Mouse (Mus musculus) MEL (cell line): ENCODE results near the gene Ccdc40.

Experiments
- CHD2 ChIP-seq: IDR thresholded peaks from 2 replicates; pipeline ENCODE4 v1.6.1; 2011; ENCODE audit warnings: low read length, improper control_type of control experiment
- CTCF ChIP-seq, 3 experiments: IDR thresholded peaks in 2 of 3; conservative IDR thresholded peaks in 1 of 3; 2 replicates each; pipeline ENCODE4 v1.5.1; 2011 to 2012; ENCODE audit warnings: low read length in 3 of 3, low read depth in 2 of 3, mild to moderate bottlenecking in 2 of 3, improper control_type of control experiment in 1 of 3, inconsistent platforms in 1 of 3, mixed read lengths in 1 of 3, moderate library complexity in 1 of 3; ENCODE audit not compliant: control insufficient read depth in 1 of 3, insufficient read depth in 1 of 3, poor library complexity in 1 of 3, severe bottlenecking in 1 of 3
- EP300 ChIP-seq, 2 experiments: IDR thresholded peaks; 2 replicates each; pipeline ENCODE4 v1.6.1; 2011; ENCODE audit warnings: improper control_type of control experiment in 2 of 2, low read length in 2 of 2, low read depth in 1 of 2, mild to moderate bottlenecking in 1 of 2
- GATA1 ChIP-seq: IDR thresholded peaks from 2 replicates; pipeline ENCODE4 v1.6.1; 2011; ENCODE audit warnings: low read depth, low read length, improper control_type of control experiment
- MAX ChIP-seq: IDR thresholded peaks from 2 replicates; pipeline ENCODE4 v1.6.1; 2011; ENCODE audit warnings: low read length, improper control_type of control experiment
- MXI1 ChIP-seq: IDR thresholded peaks from 2 replicates; pipeline ENCODE4 v1.6.1; 2011; ENCODE audit warnings: mild to moderate bottlenecking, low read depth, low read length, improper control_type of control experiment
- POLR2A ChIP-seq, 2 experiments: IDR thresholded peaks; 2 replicates each; pipeline ENCODE4 v1.6.1; 2011 to 2012; ENCODE audit warnings: low read length in 2 of 2, mild to moderate bottlenecking in 2 of 2, control low read depth in 1 of 2, improper control_type of control experiment in 1 of 2, low read depth in 1 of 2, moderate library complexity in 1 of 2; ENCODE audit not compliant: control insufficient read depth in 1 of 2, insufficient read depth in 1 of 2, poor library complexity in 1 of 2
- SMC3 ChIP-seq: IDR thresholded peaks from 2 replicates; pipeline ENCODE4 v1.6.1; 2011; ENCODE audit warnings: low read depth, low read length, improper control_type of control experiment
- USF1 ChIP-seq: IDR thresholded peaks from 2 replicates; pipeline ENCODE4 v1.6.1; 2014; ENCODE audit warnings: low read depth, mild to moderate bottlenecking, inconsistent platforms, low read length, improper control_type of control experiment, moderate library complexity
- USF2 ChIP-seq, 2 experiments: IDR thresholded peaks; 2 replicates each; pipeline ENCODE4 v1.6.1; 2011 to 2012; ENCODE audit warnings: improper control_type of control experiment in 2 of 2, low read length in 2 of 2, borderline replicate concordance in 1 of 2, inconsistent platforms in 1 of 2, low read depth in 1 of 2, mild to moderate bottlenecking in 1 of 2; ENCODE audit not compliant: insufficient read depth in 1 of 2
- ZNF384 ChIP-seq: IDR thresholded peaks from 2 replicates; pipeline ENCODE4 v1.6.1; 2012; ENCODE audit warnings: low read depth, mild to moderate bottlenecking, inconsistent platforms, low read length, improper control_type of control experiment

DNA sequence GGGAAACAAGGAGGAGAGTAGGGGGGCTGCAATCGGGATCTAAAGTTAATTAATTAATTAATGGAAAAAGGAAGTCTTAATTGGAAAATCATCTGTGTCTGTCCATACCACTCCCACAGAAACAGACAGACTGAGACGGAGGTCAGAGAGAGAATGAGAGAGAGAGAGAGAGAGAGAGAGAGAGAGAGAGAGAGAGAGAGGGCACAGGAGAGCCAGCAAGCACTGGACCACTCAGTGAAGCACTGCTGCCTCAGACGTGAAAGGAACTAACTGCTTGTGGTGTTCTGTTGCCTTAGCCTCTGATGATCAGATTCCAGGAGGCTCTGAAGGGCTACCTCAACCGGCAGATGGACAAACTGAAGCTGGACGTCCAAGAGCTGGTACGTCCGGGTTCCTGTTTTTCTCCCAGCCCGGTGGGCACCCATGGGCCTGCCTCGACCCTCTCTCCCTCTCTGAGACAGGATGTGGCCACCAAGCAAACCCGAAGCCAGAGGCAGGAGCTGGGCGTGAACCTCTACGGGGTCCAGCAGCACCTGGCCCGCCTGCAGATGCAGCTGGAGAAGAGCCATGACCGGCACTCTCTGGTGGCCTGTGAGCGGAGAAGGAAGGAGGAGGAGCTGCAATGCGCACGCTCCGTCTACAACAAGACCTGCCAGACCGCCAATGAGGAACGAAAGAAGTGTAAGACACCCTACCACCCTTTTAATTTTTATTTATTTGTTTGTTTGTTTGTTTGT, 9.4 kb downstream of the Ccdc40 start:
- TF ChIP-seq EP300 (IDR thresholded peaks at IDR 0.05; ENCODE audit: low read depth in 1 of 2, low read length in 2 of 2): no peak
- TF ChIP-seq SMC3: no peak
- TF ChIP-seq POLR2A (IDR thresholded peaks at IDR 0.05; ENCODE audit: control insufficient read depth in 1 of 2, insufficient read depth in 1 of 2, low read depth in 1 of 2, low read length in 2 of 2, poor library complexity in 1 of 2): peak; percentile 80 to 84
- TF ChIP-seq USF2 (IDR thresholded peaks at IDR 0.05; ENCODE audit: borderline replicate concordance in 1 of 2, insufficient read depth in 1 of 2, low read depth in 1 of 2, low read length in 2 of 2): no peak
- no peak for TF ChIP-seq USF1
- TF ChIP-seq GATA1: no peak
- peak; percentile 75 for TF ChIP-seq MXI1
- TF ChIP-seq CTCF (IDR thresholded peaks at IDR 0.05 in 2 of 3, conservative IDR thresholded peaks at IDR 0.05 in 1 of 3; ENCODE audit: control insufficient read depth in 1 of 3, insufficient read depth in 1 of 3, low read depth in 2 of 3, low read length in 3 of 3, poor library complexity in 1 of 3, severe bottlenecking in 1 of 3): no peak
- no peak for TF ChIP-seq MAX
- no peak for TF ChIP-seq CHD2
- no peak for TF ChIP-seq ZNF384
